ENCODE assay signal across 32 mouse cellular contexts in the genomic region with DNA sequence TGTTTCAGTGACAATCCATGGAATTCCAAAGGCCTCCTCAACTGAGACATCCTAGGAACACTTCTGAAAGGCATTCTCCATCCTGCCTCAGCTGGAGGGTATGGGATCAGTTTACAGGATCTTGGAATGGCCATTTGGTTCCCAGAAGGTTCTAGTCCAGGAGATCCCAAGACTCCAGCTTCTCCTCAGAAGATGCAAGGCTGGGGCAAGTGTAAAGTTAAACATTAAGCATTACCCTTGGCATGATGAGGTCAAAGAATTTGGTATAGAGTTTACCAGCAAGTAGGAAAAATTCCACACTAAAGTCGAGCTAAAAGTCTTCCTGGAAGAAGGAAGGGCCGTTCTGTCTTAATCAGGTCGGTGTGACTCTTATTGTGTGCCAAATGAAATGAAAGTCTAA. TPM values are rescaled to one million over a fixed set of nuclear protein-coding genes. Genes with fewer than 3 reads are reported as not detected.
"Had no signal": no experiment of that assay in that cellular context is flagged by ENCODE, and none has a peak within 500 bp of the region (broad histone marks: within the 10 kb centered on the region; RNA-seq: fewer than 3 reads in every experiment).

No protein-coding gene starts in this region.

- ATAC-seq: hindbrain, postnatal 0 days; inflammation-experienced regulatory T-cells, adult 6 months; intestine, embryonic 16.5 days had no signal

- H3K4me2 ChIP-seq: hindbrain, embryonic 14.5 days; liver, embryonic 13.5 days; midbrain, embryonic 11.5 days had no signal

- H3K4me3 ChIP-seq: layer of hippocampus, adult 2 months; left cerebral cortex, adult 2 months; liver, embryonic 13.5 days had no signal

- H3K9me3 ChIP-seq: liver, embryonic 13.5 days had no signal

- DNase-seq: layer of hippocampus, adult 9-11 months; layer of hippocampus, postnatal 36 days; liver, embryonic 13.5 days; lung, postnatal 14 days; lung, postnatal 4 days; midbrain, embryonic 14.5 days; right cerebral cortex, adult 18-20 months; right cerebral cortex, postnatal 14 days; right cerebral cortex, postnatal 4 days; thymus, adult 2 months; thymus, postnatal 14 days; thymus, postnatal 4 days had no signal

- H3K27ac ChIP-seq: hindbrain, embryonic 14.5 days; hindbrain, postnatal 0 days; layer of hippocampus, adult 2 months; left cerebral cortex, adult 2 months; stomach, postnatal 0 days had no signal

- H3K9ac ChIP-seq: hindbrain, embryonic 14.5 days; liver, embryonic 13.5 days had no signal

- H3K36me3 ChIP-seq: liver, embryonic 13.5 days had no signal

- H3K27me3 ChIP-seq: liver, embryonic 13.5 days had no signal

RNA-seq across cellular contexts. Expression of a gene that starts 2.4 kb away (rescaled TPM):
- total RNA-seq: hindbrain, postnatal 0 days; layer of hippocampus, adult 2 months; layer of hippocampus, postnatal 36 days; left cerebral cortex, adult 2 months; left cerebral cortex, postnatal 10 days; left cerebral cortex, postnatal 36 days; megakaryocyte progenitor cell, adult 5-6 weeks; megakaryocyte-erythroid progenitor cell, adult 5-6 weeks; midbrain, postnatal 0 days had no signal
- polyA plus RNA-seq: hindbrain, embryonic 14.5 days; hindbrain, postnatal 0 days; inflammation-experienced regulatory T-cells, adult 6 months; large intestine, adult 2 months; limb, embryonic 11.5 days; lung, embryonic 16.5 days; midbrain, embryonic 14.5 days; midbrain, postnatal 0 days; neural tube, embryonic 11.5 days; neural tube, embryonic 14.5 days; stomach, embryonic 14.5 days; stomach, postnatal 0 days had no signal

RNA-seq across cellular contexts. Expression of a gene that starts 30.8 kb away (rescaled TPM):
- total RNA-seq: hindbrain, postnatal 0 days; layer of hippocampus, adult 2 months; layer of hippocampus, postnatal 36 days; left cerebral cortex, adult 2 months; left cerebral cortex, postnatal 36 days; megakaryocyte-erythroid progenitor cell, adult 5-6 weeks had no signal
- polyA plus RNA-seq: hindbrain, embryonic 14.5 days; hindbrain, postnatal 0 days; inflammation-experienced regulatory T-cells, adult 6 months; large intestine, adult 2 months; limb, embryonic 11.5 days; lung, embryonic 16.5 days; midbrain, embryonic 11.5 days; midbrain, embryonic 14.5 days; midbrain, postnatal 0 days; neural tube, embryonic 11.5 days; neural tube, embryonic 14.5 days; stomach, embryonic 14.5 days; stomach, postnatal 0 days had no signal

RNA-seq across cellular contexts. Expression of a gene that starts 44.8 kb away (rescaled TPM):
- total RNA-seq: hindbrain, postnatal 0 days; layer of hippocampus, adult 2 months; layer of hippocampus, postnatal 36 days; left cerebral cortex, adult 2 months; left cerebral cortex, postnatal 10 days; left cerebral cortex, postnatal 36 days; midbrain, postnatal 0 days had no signal
- polyA plus RNA-seq: hindbrain, embryonic 14.5 days; hindbrain, postnatal 0 days; limb, embryonic 11.5 days; limb, embryonic 14.5 days; lung, embryonic 16.5 days; midbrain, embryonic 11.5 days; midbrain, embryonic 14.5 days; midbrain, postnatal 0 days had no signal
